Mouse (Mus musculus) skeletal muscle tissue, adult 2 months (tissue): Measurements from ENCODE around the gene Mdfic.
A peak's percentile ranks its signal among the peaks of the same experiment; 100 is the strongest.

Experiments
- DNase-seq: peaks from one replicate; pipeline ENCODE4 v3.0.0-alpha.2; 2012; ENCODE audit warnings: low read depth, low spot score

Gene Mdfic

DNA sequence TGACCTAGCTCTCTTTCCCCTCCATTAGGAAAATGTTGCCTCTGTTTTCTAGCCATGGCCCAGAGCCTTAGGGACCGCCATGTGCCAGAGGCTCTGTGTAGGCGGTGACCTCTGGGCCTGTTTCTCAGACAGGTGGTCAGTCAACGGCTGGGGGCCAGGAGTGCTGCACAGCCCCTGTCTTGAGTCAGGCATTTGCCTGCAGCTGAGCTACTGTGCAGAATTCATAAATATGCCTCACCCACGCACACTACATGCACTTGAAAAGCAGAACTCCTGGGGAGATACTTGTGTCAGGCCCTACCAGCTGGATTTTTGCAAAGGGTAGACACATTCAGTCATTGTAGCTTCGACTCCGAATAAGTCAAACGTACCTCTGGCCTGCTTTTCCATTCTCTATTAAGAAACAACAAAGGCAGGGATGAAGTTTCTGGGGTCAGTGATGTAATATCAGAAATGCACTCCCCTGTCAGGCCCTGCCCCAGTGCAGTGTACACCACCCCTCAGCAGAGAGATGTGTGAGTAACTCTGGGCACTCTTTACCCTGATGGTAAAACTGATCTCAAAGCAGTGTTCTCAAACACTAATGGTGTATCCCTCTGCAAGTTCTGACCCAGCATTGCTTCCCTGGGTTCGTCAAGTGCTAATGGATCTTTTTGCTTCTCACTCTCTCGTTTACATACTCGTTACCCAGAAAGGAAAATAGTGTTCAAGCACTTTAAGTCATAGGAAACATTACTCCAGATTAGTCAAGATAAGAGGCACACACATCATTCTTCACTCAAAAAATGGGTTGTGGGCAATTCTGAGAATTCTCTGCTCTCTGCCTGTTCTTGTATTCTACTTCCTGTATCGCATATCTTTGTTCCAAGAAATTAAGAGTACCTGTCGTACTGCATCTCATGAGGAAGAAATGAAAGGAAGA, 72.5 kb downstream of the Mdfic start:
- DNase-seq, result peak; percentile 21

DNA sequence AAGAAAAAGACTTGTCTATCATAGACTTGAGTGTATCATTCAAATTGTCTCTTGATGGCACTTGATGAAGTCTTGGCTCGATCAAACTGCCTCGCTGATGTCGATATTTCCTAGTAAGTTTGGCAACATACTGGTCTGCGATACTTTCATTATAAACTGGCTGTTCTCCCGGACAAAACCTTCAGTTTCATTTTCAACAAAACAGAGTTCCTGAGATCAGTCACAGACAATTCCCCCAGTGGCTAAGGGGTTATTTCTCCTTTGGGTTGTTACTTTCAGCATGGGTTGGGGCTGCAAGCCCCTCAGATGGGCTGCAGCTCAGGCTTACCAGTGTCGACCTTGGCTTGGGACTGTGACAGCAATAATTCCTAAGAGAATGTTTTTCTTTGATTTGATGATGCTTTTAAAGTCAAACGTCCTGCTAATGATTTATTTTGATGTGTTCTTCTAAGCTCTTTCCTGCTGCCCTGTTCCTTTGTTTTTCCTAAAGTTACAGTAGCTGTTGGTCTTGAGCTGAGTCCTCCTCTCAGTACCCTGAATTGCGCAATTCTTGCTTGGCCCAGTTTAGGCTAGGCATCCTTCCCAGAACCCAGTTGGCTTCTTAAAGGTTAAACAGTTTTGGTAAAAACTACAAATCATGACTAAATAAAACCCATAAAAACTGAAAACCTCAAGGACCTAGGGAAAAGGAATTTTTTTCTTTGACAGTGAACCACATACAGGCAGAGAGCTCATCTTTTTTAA, 73.3 kb downstream of the Mdfic start:
- peak; percentile 61 for DNase-seq

DNA sequence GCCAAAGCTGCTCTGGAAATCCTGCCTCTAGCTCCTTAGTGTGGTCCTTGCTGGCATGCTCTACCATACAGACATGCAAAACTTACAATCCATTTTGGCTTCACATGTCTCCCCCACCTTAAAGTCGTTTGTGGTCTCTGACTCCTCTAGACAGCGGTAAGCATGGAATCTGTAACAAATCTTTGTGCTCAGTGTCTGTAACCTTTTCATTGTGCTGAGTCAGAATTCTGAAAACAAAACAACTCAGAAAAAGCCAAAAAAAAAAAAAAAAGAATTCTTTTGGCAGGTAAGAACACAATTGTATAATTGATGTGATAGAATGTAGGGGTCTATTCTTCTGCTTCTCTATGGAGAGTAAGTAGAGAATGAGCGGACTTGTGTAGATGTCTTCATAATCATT, 74.3 kb downstream of the Mdfic start:
- no peak for DNase-seq

DNA sequence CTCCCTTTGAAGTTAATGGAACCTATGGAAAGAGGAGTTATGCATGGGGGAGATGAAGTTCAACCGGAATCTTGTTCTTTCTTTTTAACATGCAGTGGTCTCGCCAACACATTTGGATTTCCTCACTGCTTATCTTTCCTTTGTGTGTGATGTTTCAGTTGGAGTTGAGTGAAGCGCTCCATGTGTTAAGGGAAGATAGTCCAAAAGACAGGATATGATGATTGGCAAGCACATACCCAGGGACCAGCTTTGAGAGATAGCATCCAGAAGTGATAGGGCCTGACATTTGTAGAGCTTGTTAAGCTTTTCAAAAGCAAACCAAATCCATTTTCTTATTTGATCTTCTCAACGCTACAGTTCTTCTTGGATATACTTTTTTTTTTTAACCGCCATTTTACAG, 86.9 kb downstream of the Mdfic start:
- DNase-seq, result no peak

DNA sequence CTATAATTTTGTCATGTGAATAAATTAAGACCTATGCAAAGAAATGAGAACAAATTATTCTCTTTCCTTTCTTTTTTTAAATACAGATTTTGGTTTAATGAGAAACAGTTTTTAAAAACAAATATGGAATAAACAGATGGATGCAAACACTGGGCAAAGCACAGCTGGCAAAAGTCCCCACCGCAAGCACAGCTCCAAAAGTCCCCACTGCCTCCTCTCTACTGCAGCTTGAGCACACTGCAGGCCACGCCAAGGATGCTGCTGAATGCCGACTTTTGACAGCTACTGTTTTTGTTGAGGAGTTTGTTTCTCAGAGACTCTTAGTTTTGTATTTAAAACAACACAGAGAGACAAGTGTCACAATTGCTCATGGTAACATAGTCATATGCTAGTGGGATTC, 104.8 kb downstream of the Mdfic start:
- no peak for DNase-seq

DNA sequence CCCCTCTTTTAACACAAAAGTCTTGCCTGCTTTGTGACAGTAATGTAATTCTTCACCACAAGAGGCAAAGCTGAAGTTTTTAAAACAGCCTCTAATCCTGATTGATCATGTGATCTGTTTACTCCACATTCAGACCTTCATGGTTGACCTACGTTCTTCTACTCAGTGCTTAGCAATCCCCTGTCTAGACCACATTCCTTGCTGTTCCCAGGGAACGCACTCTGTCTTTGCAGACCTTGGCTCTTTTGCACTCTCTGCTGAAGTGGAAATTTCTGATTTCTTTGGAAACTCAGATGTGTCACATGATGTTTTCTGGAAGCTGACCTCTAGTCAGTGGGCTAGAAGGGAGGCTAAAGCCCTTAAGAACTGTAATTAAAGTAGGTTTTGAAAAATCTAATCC, 109.4 kb downstream of the Mdfic start:
- DNase-seq, result no peak

DNA sequence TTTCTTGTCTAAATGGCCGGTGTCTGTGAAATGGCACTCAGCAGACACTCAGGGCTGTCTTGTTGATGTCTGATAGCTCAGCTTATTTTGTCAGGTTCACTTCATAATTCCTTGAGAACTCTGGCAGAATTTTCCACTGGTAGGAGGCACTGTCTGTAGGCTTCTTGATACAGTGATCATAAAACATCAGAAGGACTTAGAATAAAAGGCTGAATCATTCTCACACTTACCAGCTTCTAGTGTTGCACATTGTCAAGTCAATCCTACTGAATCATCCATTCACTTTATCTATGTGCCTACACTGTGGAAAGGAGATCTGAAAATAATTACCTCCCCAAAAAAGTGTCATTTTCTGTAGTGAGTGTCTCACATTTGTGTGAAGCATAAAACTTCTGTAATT, 110.2 kb downstream of the Mdfic start:
- DNase-seq, result no peak

DNA sequence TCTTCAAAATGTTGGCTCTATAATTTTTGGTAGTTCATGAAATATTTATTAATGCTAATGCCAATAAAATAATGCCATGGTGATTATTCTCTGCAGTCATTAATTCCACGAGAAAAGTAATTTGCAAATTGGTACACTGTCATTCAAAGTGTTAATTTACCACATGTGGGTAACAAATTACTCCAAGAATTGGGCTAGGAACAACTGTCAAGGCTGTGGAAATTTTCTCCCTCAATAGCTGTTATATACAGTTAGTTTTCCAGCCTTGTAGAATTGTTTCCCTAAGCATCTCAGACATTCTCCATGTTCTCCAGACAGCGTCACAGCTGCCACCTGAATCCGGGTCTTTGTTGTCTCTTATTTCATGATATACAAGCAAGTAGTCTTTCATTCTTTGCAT, 117.2 kb downstream of the Mdfic start:
- DNase-seq, result no peak

DNA sequence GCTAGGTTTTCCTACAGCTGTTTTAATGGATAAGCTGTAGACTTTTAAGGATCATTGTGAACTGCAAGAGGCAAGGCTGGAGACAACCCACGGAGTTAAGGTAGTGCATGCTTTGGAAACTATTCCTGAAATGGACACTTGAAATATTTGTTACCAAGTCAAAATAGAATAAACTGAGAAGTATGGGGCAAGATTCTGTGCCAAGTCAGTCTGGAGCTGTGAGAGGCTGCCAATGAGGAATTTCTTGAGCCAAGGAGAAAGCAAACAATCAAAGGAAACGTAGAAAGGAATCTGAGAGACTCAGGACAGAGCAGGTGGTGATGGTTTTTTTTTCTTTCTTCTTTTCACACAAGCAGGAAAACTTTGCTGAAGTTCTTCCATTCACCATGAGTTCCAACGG, 119.4 kb downstream of the Mdfic start:
- DNase-seq, result no peak

DNA sequence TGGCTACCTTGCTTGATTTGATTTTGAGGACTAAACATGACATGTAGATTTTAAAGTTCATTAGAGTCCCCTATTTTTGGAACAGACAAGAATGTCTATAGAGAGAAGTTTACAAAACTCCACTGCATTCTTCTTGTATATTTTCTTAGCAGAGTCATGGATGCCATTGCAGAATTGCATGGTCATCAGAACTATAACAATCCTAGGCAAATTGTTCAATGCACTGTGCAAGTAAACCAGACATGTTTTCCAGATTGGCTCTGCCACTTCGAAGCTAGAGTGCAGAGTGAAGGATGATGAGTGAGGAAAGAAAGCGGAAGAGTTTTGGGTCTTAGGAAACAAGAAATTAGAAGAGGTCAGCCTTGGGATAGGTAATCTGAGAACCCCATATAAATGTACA, 120.0 kb downstream of the Mdfic start:
- no peak for DNase-seq

DNA sequence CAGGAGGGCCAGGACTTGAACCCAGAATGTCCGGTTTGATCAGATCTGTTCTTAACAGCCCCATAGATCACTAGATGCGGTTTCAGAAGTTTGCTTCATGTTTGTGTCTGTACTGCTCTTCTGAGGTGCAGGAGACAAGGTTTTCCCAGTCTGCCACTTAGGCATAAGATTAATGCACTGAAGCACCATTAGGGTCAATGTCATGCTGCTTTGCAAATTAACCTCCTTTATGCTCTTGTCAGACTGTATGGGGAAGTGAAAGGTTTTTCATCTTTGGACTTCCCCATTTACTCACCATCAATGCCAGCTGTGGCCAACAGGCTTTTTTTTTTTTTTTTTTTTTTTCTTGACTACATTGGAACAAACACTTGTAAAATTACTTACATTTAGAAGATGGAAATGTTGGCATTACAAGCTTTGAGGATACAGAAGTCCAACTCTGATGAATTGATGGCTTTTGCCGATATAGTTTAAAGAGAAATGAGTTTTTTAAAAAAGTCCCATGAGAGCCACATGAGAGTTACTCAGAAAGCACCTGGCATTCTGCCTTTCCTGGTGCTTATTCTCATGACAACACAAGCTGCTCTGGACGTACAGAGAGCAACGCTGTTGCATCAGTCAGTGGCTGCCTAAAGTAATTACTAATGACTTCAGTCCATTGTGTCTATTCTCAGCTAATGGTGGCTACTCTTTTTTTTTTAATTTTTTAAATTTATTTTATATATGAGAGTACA, 121.2 kb downstream of the Mdfic start:
- DNase-seq, result peak; percentile 9

DNA sequence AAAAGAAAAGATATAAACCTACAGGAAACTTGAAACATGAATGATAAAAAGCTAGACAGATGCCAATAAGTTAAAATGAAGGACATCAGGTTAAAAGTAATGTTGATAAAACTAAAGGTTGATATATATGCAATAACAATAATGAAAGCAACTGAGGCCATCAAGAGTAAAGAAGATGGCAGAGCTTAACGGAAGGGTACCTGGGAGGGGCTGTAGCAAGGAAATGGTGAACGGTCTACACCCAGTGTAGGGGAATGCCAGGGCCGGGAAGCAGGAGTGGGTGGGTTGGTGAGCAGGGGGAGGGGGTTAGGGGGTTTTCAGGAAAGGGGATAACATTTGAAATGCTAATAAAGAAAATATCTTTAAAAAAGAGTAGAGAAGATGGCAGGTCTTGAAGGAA, 122.8 kb downstream of the Mdfic start:
- DNase-seq, result no peak

DNA sequence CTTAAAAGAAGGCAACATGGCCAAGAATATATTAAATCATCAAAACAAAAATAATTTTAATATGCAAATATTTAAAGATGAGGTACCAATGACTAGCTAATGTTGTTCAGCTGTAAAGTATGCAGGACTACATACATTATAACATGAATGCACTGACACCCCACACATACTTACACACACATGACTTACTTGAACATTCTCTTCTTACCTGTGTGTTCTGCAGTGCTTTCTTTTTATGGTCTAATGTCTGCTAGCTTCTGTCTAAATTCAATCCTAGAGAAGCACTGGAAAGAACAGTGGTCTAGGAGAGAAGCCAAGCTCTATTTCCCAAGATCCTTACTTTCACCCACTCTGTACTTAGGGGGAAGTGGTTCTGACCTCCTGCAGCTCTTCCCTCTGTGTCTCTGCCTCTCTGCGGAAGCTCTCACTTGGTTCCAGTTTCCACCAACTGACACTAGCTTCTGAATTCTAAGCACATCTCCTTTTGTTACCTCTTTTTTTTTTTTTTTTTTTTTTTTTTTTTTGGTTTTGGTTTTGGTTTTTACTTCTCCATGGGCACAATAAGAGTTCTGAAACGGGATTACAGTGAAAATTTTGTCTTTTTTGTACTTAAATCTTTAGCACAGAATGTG, 125.4 kb downstream of the Mdfic start:
- DNase-seq, result peak; percentile 37
